Mouse (Mus musculus) mouse trophoblast stem cell (cell line): ENCODE data around the gene Zcchc24.
"Not testable (repeated sequence)": the region's sequence is repeated elsewhere in the genome, so short reads cannot be mapped to it uniquely, and the experiment has no call there.

ENCODE experiments used
- in situ Hi-C, 2 experiments: fragments of 300-500 bp; cut with MseI, MboI; formaldehyde crosslinking; loops; 2 replicates in 1 of 2; 3 replicates in 1 of 2; pipeline ENCODE4 v1.15.1; 2025

Gene Zcchc24

DNA sequence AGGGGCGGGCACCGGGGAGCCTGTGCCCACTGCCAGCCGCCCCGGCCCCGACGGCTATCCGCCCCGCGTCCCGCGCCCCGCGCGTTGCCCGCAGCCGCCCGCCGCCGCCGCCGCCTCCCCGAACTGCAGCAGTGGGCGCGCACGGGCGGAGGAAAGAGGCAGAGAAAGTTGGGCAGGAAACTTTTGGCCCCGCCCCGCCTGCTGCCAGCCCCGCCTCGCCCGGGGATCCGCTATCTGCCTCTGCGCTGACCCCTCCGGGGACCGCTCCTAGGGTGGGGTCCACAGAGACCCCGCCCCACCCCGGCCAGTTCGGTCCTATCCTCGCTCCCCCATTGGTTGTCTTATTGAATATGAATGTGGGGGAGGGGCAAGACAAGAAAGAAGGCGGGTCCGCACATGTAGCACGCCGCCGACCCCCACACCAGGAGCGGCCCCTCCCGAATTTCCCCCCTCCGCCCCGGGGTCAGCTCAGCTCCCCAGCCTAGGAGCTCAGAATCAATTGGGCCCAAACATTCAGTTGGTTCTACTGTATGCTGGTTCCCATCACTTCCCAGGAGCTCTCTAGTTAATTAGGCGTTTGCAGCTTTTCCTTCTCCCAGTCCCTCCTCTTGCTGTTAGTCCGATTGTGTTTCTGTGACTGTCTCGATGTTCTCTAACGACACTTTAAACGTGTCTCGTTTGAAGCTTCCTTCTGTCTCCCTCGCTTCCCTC lies at the start of gene Zcchc24:
Gene Zcchc24, minus strand, starts transcription at position 125 of the 711 bp plus-strand sequence.
- in situ Hi-C loops, result no loop called here

DNA sequence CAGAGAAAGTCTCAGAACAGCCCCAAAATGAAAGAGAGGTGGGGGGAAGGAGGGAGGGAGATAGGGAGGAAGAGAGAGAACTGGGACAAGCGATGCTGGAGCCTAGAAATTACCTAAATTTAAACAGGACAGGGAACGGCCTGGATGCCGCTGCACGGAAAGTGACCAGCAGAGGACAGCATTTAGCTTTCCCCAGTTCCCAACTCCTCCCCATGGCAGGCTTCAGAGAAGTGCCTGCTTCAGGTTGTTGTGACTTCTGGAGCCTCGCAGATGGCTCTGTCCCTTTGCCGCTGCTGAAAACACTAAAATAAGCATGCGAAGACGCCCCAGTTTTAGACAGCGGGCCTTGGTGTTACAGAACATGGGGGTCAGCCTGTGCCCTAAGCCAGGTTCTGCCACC lies 47.6 kb upstream of the Zcchc24 start:
- in situ Hi-C loops, result no loop called here

DNA sequence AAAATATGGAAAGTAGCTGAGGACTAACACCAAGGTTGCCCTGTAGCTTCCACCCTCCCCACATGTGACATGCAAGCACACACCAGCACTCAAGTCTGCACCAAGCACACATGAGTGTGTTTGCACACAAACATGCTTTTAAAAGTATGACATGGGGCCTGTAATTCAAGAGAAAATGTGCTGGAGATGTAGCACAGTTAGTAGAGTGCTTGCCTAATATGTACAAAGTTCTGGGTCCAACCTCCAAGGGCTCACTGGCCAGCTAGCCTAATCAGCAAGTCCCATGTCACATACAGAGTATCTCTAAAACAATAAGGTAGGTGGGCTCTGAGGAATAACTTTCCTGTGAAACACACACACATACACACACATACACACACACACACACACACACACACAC lies 45.3 kb upstream of the Zcchc24 start:
- in situ Hi-C loops, result no loop called here

DNA sequence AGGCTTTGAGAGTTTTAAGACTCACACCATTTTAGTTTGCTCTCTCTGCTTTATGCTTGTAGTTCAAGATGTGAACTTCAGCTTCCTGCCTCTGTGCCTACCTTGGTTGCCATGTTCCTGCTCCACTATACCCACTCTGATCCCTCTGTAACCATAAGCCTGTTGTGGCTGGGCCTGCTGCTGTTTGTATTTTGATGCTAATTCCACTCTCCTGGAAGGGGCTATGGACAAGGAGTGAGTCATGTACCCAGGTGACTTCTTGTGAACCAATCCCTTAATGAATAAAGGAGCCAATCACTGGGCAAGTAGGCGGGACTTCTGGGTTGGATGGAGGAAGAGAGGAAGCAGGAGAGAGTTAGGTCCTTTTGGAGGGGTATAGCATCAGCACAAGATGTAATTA lies 42.2 kb upstream of the Zcchc24 start:
- in situ Hi-C loops, result not testable (repeated sequence)

DNA sequence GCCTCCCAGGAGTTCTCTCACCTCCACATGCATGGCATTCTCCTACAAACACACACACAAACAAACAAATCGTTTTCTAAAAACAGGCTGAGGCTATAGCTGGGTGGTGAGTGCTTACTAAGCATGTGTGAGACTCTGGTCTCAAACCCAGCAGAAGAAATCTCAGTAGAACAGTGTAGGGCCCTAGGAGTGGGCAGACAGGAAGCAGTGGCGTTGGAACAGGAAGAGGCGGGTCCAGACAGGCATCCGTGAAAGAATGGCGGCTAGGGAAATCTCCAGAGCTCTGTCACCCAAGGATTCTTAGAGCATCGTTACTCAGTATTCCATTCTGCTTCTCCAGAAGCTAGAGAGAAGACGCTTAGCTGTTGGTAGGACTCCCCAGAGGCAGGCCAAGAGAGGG lies 37.7 kb upstream of the Zcchc24 start:
- in situ Hi-C loops, result loop anchor here in 1 of 2 experiments (10.0 kb wide), 1 partner anchor 92 kb away; no protein-coding TSS in a partner anchor

DNA sequence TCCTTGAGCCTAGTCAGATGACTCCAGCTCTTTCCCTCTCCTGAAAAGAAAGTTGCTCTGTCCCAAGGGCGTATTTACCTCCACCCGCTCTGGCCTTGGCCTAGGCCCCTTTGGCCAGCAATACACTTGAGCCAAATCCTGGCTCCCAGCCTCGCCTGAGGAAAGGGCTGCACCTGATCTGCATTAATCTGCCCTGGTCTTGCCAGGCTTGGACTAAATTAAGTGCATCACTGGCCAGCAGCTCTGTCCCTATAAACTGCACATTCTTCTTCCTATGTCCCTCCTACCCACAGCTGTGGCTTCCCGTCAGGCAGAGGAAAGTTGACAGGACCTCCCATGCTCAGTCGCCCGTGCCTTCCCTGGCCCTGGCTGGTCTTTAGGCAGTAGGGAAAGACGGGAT lies 37.0 kb upstream of the Zcchc24 start:
- in situ Hi-C loops, result loop anchor here in 1 of 2 experiments (10.0 kb wide), 1 partner anchor 91 kb away; no protein-coding TSS in a partner anchor

DNA sequence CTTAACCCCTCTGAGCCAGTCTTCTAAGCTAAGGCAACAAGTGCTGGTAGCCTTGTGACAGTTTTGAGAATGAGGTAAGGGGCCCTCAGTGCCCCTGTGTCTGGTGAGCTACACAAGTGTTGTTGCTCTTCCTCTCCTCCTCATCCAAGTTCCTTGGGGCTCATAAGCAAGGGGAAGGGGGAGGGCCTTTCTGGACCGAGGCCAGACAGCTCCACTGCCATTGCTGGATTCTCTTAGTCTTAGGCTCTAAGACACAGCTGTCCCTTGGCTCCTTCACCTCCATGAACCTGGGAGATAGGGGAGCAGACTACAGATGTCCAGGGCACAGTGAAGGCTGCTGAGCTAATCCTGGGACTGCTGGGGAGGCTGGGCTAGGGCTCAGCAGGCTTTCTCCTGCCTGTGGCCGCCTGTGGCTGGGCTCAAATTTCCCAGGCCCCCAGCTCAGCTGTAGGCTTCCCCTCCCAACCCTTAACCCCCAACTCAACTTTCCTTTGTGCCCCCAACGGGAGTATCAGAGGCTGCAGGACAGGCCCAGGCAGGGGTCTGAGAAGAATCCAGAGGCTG lies 34.5 kb upstream of the Zcchc24 start:
- in situ Hi-C loops, result loop anchor here in 1 of 2 experiments (10.0 kb wide), 1 partner anchor 89 kb away; no protein-coding TSS in a partner anchor

DNA sequence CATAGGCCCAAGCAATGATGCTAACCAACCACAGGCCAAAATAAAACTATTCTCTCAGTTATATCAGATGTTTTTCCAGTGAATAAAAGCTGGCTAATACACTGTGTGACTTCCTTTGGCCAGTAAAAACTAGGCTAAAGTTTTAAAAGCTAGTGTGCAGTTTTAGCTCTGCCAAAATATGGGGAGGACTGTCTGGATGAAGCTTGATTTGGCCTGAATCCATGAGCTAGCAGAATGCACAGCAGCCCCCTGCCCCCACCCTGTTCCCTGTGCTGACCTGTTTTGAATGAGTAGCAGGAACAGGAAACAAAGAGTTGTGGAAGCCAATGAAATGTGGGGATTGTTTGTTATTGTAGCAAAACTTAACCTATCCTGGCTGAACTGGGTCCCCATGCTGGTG lies 33.7 kb upstream of the Zcchc24 start:
- in situ Hi-C loops, result loop anchor here in 1 of 2 experiments (10.0 kb wide), 1 partner anchor 88 kb away; no protein-coding TSS in a partner anchor

DNA sequence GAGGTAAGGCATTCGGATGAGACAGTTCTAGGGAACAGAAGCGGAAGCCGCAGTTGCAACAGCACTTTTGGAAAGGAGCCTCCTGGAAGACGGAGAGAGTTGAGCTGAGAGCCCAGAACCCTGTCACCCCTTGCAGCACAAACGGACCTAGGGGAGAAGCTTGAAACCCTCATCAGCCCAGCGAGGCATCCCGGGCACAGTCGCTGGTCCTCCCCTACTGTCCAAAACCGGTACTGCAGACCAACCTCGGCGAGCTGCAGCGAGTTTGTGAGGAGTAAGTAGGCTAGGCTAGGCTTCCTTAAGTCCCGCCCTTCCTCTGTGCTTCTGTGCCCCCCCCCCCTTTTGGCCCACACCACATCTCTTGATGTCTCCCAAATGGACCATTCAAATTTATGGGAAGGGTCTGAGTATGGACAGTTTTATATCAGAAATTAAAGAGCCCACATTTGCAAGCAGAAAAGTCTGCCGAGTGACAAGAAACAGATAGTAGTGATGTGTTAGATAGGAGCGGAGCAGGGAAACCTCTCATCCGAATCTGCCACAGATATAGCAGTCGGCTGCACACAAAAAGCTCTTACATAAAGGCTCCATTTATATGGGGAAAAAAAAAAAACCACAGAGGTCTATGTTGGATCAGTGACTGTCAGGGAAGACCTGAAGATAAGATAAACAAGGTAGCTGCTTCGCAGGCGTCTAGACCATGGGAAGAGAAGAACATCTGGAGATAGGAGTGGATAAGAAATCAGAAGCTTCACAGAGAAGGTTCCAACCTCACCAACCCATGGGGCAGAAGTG lies 31.5 kb upstream of the Zcchc24 start:
- in situ Hi-C loops, result loop anchor here in 1 of 2 experiments (10.0 kb wide), 1 partner anchor 86 kb away; no protein-coding TSS in a partner anchor

DNA sequence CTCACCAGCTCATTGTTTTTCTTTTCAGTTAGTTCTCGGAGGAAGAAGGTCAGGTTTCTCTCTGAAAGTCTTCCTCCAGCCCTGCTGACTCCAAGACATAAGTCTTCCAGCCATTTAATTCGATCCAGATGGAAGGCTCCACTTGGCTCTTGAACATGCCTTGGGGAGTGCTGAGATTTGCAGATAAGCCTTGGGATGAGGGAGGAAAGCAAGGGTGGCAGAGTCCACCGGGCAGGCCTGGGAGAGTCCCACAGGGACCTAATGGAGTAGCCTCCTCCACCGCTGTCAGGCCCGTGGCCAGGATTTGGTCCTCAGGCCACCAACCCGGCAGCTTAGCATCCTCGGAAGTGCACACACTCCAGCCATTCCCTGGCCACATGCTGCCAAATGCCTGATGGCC lies 27.8 kb upstream of the Zcchc24 start:
- in situ Hi-C loops, result no loop called here

DNA sequence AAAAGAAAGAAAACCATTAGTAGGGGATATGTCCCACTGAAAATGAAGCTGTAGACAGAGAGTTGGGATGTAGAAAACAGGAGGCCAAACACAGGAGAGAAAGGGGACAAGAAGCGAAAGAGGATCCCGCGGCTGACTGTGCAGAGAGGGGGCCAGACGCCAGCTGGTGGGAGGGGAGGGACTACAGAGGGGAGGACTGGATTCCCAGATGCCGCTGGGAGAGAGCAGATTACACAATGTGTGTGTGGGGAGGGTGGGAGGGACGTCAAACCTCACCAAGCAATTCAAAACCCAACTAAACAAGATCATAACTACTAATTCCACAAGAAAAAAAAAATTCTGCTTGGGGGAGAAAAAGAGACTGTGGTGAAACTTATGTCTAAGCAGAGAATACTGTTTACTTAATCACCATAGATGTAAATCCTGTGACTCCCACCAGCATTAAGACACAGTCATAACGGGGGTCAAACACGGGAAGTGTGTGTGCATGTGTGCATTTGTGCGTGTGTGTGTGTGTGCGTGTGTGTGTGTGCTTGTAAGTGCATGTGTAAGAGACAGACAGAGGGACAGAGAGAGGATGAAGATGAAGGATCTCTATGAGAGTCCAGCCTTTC lies 26.8 kb upstream of the Zcchc24 start:
- in situ Hi-C loops, result no loop called here

DNA sequence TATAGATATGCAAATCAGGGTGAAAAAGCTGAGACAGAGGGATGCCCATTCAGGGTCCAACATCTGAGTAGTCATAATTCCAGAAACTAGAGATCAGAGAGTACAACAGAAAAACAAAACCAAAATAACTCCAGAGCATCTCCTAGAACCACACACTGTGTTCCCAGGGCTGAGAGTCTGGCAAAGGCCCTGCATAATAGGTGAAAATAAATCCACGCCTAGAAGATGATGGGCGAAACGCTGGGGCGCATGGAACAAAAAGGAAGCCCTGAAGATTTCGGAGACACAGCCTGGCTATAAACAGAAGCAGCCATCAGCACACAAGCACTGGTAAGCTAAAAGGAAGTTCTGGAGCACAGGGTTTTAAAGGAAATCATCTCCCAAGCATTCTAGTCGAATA lies 26.2 kb upstream of the Zcchc24 start:
- in situ Hi-C loops, result no loop called here

DNA sequence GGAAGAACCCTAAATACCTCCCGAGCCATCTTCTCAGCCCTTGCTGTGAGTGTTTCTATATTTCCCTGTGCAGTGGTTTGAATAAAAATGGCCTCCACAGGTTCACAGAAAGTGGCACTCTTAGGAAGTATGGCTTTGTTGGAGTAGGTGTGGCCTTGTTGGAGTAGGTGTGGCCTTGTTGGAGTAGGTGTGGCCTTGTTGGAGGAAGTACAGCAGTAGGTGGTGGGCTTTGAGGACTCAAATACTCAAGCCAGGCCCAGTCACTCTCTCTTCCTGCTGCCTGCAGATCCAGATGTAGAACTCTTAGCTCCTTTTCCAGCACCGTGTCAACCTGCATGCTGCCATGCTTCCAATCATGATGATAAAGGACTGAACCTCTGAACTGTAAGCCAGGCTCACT lies 25.5 kb upstream of the Zcchc24 start:
- in situ Hi-C loops, result no loop called here

DNA sequence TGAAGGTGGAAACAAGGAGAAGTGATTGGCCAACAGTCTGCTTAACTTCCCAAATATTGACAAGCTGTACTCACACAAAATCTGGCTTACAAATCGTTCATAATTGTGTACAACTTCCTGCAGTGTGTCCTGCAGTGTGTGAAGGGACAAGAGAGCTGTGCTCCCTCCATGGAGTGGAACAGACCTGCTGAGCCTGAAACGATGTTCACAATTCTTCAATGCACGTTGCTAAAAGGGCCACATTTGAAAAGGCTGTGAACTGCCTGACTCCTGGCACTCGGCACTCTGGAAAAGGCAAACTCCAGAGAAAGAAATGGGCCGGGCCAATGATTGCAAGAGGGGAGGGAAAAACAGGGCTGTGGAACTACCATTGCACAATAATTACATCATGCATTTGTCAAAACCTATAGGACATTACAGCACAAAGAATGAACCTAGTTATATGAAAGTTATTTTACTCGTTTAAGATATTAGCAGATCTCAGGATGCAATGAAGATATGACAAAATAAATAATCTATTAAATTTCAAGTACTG lies 22.0 kb upstream of the Zcchc24 start:
- in situ Hi-C loops, result no loop called here

DNA sequence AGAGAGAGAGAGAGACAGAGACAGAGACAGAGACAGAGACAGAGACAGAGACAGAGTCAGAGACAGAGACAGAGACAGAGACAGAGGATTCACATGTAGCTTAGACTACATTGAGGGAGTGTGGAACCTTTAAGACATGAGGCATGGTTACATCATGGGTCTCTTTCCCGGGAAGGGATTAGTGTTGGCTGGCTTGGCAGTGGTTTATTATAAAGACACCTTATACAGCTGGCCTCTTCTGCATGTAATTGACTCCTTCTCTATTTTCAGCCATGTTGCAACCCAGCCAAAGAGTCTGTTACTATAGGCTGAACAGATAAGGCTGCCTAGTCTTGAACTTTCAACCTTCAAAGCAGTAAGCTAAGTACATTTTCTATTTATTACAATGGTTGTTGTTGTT lies 21.1 kb upstream of the Zcchc24 start:
- in situ Hi-C loops, result no loop called here

DNA sequence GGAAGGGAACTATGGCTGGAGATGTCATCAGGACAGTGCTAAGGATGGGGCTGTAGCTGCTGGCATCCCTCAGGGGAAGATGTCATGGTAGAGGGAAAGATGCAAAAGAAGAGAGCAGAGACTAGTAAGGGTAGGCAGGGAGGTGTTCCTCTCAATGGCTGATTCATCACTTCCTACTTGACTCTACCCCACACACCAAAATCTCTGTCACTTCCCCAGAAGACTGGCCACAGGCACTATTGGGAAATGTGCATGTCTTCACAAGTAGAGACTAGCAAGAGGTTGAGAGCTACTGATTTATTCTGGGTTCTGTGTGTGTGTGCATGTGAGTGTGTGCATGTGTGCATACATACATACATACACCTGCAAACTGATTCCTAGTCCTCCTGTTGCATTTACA lies 20.4 kb upstream of the Zcchc24 start:
- in situ Hi-C loops, result no loop called here

DNA sequence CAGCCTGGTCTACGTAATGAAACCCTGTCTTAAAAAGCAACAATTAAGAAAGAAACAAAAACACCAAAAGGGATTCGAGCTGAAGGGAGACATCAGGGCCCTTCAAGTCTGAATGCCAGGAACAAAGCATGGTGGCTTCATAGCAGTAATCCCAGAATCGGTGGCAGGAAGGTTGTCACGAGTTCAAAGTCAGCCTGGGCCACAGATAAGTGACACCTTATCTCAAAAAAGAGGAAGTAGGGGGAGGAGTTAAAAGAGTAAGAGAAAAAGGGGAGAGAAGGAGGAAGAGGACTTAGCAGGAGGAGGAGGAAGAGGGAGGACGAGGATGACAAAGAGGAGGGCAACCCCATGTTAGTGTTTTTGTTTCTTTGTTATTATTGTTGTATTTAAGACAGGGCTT lies 19.4 kb upstream of the Zcchc24 start:
- in situ Hi-C loops, result no loop called here

DNA sequence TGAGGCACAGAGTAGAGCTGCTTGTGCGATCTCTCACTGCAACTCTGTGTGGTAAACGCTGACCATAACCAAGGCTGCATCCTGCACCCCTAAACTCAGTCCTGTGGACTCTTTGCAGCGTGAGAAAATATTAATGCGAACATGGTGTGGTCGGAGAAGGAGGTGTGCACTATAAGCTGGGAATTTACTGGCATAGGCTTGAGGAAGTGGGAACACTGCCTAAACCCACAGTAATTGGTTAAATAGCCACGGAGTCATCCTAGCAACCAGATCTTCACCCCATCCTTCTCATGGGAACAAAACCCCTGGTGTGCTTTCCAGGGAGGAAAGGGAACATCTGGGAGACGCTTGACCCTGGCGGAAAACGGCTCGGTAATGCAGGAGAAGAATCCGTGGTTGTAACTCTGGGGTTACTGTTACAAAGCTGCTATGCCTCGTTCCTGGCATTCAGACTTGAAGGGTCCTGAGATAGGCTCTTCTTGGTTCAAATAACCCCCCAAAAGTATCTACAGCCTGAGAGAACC lies 18.6 kb upstream of the Zcchc24 start:
- in situ Hi-C loops, result no loop called here

DNA sequence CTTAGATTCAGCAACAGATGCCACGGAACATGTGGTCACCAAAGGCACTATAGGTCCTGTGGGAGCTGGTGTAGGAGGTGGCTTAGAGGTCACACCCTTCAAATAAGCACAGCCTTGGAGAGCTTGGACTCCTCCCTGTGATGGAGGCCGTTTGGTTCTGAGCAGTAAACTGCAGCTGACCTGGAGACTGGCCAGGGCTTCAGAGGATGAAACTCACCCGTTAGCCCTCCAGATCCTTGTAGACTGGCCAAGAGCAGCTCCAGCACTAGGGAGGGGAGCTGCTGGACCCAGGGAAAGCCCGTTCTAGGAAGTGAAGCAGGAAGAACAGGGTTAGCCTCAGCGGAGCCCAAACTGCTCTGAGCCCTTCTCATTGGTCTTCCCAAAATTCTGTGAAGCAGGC lies 18.1 kb upstream of the Zcchc24 start:
- in situ Hi-C loops, result no loop called here

DNA sequence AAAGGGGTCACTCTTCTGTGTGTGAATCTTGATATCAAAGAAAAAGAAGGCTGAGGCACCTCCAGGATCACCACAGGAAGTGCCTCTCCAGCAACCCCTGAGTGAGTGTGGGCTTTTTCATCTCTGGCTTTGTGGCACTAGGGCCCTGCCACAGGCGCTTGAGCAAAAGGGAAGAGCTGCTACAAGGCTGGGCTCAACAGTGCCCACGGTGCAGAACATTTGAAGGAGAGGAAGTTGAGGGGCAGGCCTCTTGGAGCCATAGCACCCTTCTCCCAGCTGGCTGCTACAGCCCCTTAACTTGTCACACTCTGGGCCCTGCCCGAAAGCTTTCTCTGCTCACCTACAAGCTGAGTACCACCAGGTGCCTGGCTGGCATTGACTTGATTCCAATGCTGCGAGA lies 16.4 kb upstream of the Zcchc24 start:
- in situ Hi-C loops, result no loop called here

DNA sequence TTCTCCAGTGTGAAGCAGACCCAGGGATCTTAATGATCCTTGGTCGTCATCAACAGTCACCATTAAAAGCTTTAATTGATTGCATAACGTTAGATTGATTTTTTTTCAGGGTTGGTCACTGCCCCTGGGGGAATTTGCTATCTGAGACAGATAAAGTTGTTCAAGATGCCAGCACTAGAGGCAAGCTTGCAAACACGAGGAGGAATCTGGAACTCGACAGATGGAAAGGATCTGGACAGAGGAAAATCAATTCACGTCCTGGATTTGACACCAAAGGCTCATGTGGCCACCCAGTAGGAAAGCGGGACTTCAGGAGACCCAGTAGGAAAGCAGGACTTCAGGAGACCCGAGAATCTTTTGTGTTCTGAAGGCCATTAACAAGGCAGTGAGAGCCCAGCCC lies 14.4 kb upstream of the Zcchc24 start:
- in situ Hi-C loops, result no loop called here

DNA sequence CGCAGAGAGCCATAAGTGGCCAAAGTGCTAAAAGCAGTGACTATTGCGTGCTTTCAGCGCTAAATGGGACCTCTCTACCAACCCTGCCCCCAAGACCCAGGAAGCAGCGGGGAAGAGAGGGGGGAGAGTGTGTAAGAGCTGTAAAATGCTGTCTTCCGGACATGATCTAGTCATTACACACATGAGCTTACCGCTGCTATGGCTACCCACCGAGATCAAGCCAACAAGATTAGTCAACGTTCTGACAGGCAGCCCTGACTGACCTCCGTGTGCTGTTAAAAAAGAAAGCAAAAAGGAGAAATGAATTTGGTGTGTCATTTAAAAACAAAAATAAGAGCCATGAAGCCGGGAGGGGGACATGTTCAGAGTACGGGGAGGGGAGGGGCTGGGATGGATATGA lies 11.8 kb upstream of the Zcchc24 start:
- in situ Hi-C loops, result no loop called here
